Mouse (Mus musculus) spleen, postnatal 14 days (tissue): ENCODE results near the gene Per1.

Source experiments
- DNase-seq, 2 experiments: peaks; one replicate each; pipeline ENCODE4 v3.0.0; 2021 to 2022; ENCODE audit warnings: low spot score in 2 of 2

Per1 gene

GRCm38 (mm10) chr11:69064259-69065133 lies 30.5 kb upstream of the Per1 start:
- no peak for DNase-seq

GRCm38 (mm10) chr11:69065394-69065925 lies 29.6 kb upstream of the Per1 start:
- no peak for DNase-seq

- no peak for DNase-seq
Observed at GRCm38 (mm10) chr11:69066163-69066861, 28.7 kb upstream of the Per1 start.

GRCm38 (mm10) chr11:69066956-69067355 lies 28.1 kb upstream of the Per1 start:
- peak; percentile 72 to 83 for DNase-seq

- no peak for DNase-seq
Observed at GRCm38 (mm10) chr11:69067601-69068000, 27.4 kb upstream of the Per1 start.

GRCm38 (mm10) chr11:69070093-69070492 lies 24.9 kb upstream of the Per1 start:
- no peak for DNase-seq

- DNase-seq, result peak; percentile 86 to 93
Observed at GRCm38 (mm10) chr11:69070590-69071222, 24.3 kb upstream of the Per1 start, which contains the start of gene Tmem107. Tmem107 (plus strand) TSS chr11:69070806.

- no peak for DNase-seq
Observed at GRCm38 (mm10) chr11:69071262-69071661, 23.8 kb upstream of the Per1 start.

- no peak for DNase-seq
Observed at GRCm38 (mm10) chr11:69072234-69072633, 22.8 kb upstream of the Per1 start.

GRCm38 (mm10) chr11:69072666-69073064 lies 22.4 kb upstream of the Per1 start:
- no peak for DNase-seq

- peak; percentile 58 to 75 for DNase-seq
Observed at GRCm38 (mm10) chr11:69073065-69073888, 21.7 kb upstream of the Per1 start.

- no peak for DNase-seq
Observed at GRCm38 (mm10) chr11:69073951-69074775, 20.9 kb upstream of the Per1 start.

- no peak for DNase-seq
Observed at GRCm38 (mm10) chr11:69074776-69075069, 20.3 kb upstream of the Per1 start.

GRCm38 (mm10) chr11:69075764-69076479 lies 19.1 kb upstream of the Per1 start:
- no peak for DNase-seq

- DNase-seq, result no peak
Observed at GRCm38 (mm10) chr11:69076572-69076971, 18.4 kb upstream of the Per1 start.

GRCm38 (mm10) chr11:69077316-69077715 lies 17.7 kb upstream of the Per1 start:
- DNase-seq, result no peak

- no peak for DNase-seq
Observed at GRCm38 (mm10) chr11:69078041-69078440, 17.0 kb upstream of the Per1 start.

GRCm38 (mm10) chr11:69078805-69079438 lies 16.1 kb upstream of the Per1 start:
- DNase-seq, result no peak

GRCm38 (mm10) chr11:69080102-69080854 lies 14.7 kb upstream of the Per1 start:
- DNase-seq, result no peak
